Mouse (Mus musculus) lung, embryonic 16.5 days (tissue): ENCODE data around the gene Igf1r. TPM values are rescaled to one million over a fixed set of nuclear protein-coding genes. Genes with fewer than 3 reads are reported as not detected.

Experiments
- ATAC-seq: fragments of 200-750 bp; cut with Nextera tagmentation; 2 replicates; pipeline ENCODE4 v1.8.0; 2017; ENCODE audit warnings: low read depth, mild to moderate bottlenecking, moderate library complexity
- H3K27ac ChIP-seq: fragments of 300-500 bp; sonication (generic); 2 replicates; pipeline ENCODE4 v1.5.1; 2014; ENCODE audit warnings: mild to moderate bottlenecking, control low read depth, low read length
- H3K27me3 ChIP-seq: fragments of 300-500 bp; sonication (generic); 2 replicates; pipeline ENCODE4 v1.6.1; 2014; ENCODE audit warnings: low read depth, low read length, mixed read lengths; ENCODE audit not compliant: control insufficient read depth, insufficient read depth
- H3K36me3 ChIP-seq: fragments of 300-500 bp; sonication (generic); 2 replicates; pipeline ENCODE4 v1.6.1; 2014; ENCODE audit warnings: low read length; ENCODE audit not compliant: control insufficient read depth, insufficient read depth
- H3K4me1 ChIP-seq: fragments of 300-500 bp; sonication (generic); replicated peaks from 2 replicates; pipeline ENCODE4 v1.6.1; 2014; ENCODE audit warnings: low read length, mixed read lengths; ENCODE audit not compliant: control insufficient read depth, insufficient read depth
- H3K4me2 ChIP-seq: fragments of 300-500 bp; sonication (generic); 2 replicates; pipeline ENCODE4 v1.6.1; 2014; ENCODE audit warnings: low read depth, low read length, control low read depth
- H3K4me3 ChIP-seq: fragments of 300-500 bp; sonication (generic); 2 replicates; pipeline ENCODE4 v1.5.1; 2014; ENCODE audit warnings: mild to moderate bottlenecking, low read length, control low read depth
- H3K9ac ChIP-seq: fragments of 300-500 bp; sonication (generic); 2 replicates; pipeline ENCODE4 v1.6.1; 2014; ENCODE audit warnings: low read length, control low read depth
- H3K9me3 ChIP-seq: fragments of 300-500 bp; sonication (generic); 2 replicates; pipeline ENCODE4 v1.6.1; 2016; ENCODE audit warnings: low read length; ENCODE audit not compliant: control insufficient read depth
- WGBS: fragments of 180-500 bp; shearing (Covaris S2); extraction: QIAGEN DNeasy Blood & Tissue Kit; methylation state at CpG from one replicate; pipeline ENCODE4 v1.1.7; 2014; 5-methylcytosine and 5-hydroxymethylcytosine counted together
- polyA plus RNA-seq: library from polyadenylated mRNA; unstranded; fragments of >200 nt; fragmentation: Nextera tagmentation; extraction: Ambion mirVana; gene quantifications from 2 replicates; pipeline ENCODE4 v1.2.1, GENCODE M21; 2015

Gene Igf1r
- polyA plus RNA-seq, 1 experiment from 2014 or later, result 19.9 TPM

- H3K4me2 ChIP-seq, result no peak overlapping the region
- H3K4me3 ChIP-seq, result no peak overlapping the region
- no peaks in the 10 kb centered on the region for H3K4me1 ChIP-seq
- 67% methylated on average over 8 of the region's 8 CpGs for WGBS
- H3K9me3 ChIP-seq, result 0 out of 2 replicates have a peak, but pooled peaks cover 3% of the 10 kb centered on the region
- no peak overlapping the region for H3K27ac ChIP-seq
- no peaks in the 10 kb centered on the region for H3K36me3 ChIP-seq
- no peak overlapping the region for H3K9ac ChIP-seq
- peak; percentile 12; the same call in 1 of the 2 replicates for ATAC-seq
- no peaks in the 10 kb centered on the region for H3K27me3 ChIP-seq
Observed at GRCm38 (mm10) chr7:68246249-68246648, 293.6 kb downstream of the Igf1r start.

DNA sequence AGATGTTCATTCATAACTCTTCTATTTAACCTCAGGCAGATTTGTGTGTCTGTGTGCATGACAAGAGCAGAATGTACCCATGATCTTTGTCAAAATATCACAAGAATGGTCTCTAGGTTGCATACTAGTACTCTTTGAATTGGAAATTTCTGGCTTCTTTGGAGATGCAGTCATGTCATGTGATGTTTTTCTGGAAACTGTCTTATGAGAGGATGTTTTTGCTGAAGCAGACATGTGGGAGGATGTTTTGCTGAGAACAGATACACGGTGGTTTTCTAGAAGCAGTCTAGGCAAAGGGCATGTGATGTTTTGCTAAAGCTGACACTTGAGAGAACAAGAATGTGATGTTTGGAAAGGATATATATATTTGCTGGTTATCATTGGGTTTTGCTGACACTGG, 297.8 kb downstream of the Igf1r start:
- no peaks in the 10 kb centered on the region for H3K36me3 ChIP-seq
- 0 out of 2 replicates have a peak, but pooled peaks cover 3% of the 10 kb centered on the region for H3K9me3 ChIP-seq
- H3K27me3 ChIP-seq, result no peaks in the 10 kb centered on the region
- H3K9ac ChIP-seq, result no peak overlapping the region
- H3K4me3 ChIP-seq, result no peak overlapping the region
- no peak for ATAC-seq
- H3K4me1 ChIP-seq, result no peaks in the 10 kb centered on the region
- no peak overlapping the region for H3K27ac ChIP-seq
- H3K4me2 ChIP-seq, result no peak overlapping the region
- 54% methylated on average over 1 of the region's 1 CpGs for WGBS

- H3K9ac ChIP-seq, result no peak overlapping the region
- H3K9me3 ChIP-seq, result 0 out of 2 replicates have a peak, but pooled peaks cover 3% of the 10 kb centered on the region
- H3K27ac ChIP-seq, result no peak overlapping the region
- H3K4me2 ChIP-seq, result no peak overlapping the region
- H3K4me3 ChIP-seq, result no peak overlapping the region
- no peaks in the 10 kb centered on the region for H3K36me3 ChIP-seq
- no peaks in the 10 kb centered on the region for H3K27me3 ChIP-seq
- no peak for ATAC-seq
- 79% methylated on average over 3 of the region's 3 CpGs for WGBS
- no peaks in the 10 kb centered on the region for H3K4me1 ChIP-seq
Observed at GRCm38 (mm10) chr7:68250902-68251301, 298.3 kb downstream of the Igf1r start.

GRCm38 (mm10) chr7:68257767-68258166, 305.1 kb downstream of the Igf1r start:
- Histone ChIP-seq H3K9ac (no peak overlapping the region), H3K36me3 (no peaks in the 10 kb centered on the region), H3K4me2 (no peak overlapping the region), H3K27ac (no peak overlapping the region), H3K4me1 (peaks cover 10% of the 10 kb centered on the region), H3K4me3 (no peak overlapping the region), H3K9me3 (0 out of 2 replicates have a peak, but pooled peaks cover 3% of the 10 kb centered on the region), H3K27me3 (no peaks in the 10 kb centered on the region)
- WGBS, result 50% methylated on average over 2 of the region's 2 CpGs
- no peak for ATAC-seq

DNA sequence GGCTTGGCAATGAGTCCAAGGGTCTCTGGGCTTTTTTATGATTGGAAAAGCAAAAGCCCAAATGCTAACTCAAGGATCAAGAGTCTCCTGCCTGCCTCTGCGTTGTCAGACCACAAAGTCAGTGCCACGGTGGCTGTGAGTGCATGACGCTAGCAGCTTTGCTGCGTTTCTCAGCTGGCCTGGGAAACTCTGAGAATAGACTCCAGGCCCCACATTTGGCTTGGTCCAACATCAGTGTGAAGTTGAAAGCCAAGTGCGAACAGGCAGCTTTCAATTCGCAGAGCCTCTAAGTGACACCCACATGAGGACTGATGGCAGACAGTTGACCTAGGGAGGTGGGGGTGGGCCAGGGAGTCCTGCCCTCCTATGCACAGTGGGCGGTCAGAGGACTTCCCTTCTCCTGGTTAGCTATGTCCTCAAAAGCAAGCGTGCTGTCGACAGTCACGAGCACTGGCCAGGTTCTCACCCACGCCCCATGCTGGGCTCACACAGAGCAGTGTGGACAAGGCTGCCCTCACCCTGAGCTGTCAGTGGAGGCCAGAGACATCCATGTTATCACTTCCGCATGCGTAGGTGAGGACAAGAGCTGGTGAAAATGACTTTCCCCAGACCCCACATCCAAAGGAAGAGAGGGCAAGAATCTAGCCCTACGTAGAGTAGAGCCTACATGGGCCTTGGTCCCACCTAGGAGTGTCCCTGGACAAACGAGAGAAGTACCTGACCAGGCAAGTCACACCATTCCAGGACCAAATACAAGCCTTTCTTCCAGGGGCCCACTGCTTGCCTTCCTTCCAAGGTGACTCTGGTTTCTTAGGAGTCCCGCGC, 305.9 kb downstream of the Igf1r start:
- Histone ChIP-seq H3K4me1 (peaks cover 11% of the 10 kb centered on the region), H3K4me2 (no peak overlapping the region), H3K36me3 (no peaks in the 10 kb centered on the region), H3K9me3 (0 out of 2 replicates have a peak, but pooled peaks cover 3% of the 10 kb centered on the region), H3K9ac (no peak overlapping the region), H3K4me3 (no peak overlapping the region), H3K27me3 (no peaks in the 10 kb centered on the region), H3K27ac (peak overlapping the region; percentile 31)
- WGBS, result 66% methylated on average over 17 of the region's 17 CpGs
- peak; percentile 44 for ATAC-seq

DNA sequence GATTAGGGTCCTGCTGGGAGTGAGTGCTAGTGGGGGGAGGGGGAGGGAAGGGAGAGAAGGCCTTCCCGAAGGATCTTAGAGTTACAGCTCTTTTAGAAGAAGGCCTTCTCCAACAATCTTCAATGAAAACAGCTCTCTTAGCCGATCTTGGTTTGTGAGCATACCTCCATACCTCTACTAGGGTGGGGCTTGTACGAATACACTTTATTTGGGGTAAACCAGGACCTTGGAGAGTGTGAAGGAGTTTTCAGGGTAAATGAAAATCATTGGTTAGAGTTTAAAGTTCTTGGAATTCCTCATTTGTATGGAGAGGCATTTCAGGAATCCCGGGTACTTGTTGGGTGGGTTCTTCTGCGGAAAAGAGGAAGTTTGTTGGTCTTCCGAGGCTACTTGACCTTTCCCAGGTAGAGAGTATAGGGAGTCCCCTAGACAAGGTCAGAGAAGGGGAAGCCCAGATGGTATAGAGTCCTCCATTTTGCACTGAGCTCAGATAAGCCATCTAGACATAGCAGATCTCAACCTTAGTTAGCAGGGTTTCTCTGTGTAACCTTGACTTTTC, 307.0 kb downstream of the Igf1r start:
- Histone ChIP-seq H3K27ac (no peak overlapping the region), H3K27me3 (no peaks in the 10 kb centered on the region), H3K4me1 (peaks cover 22% of the 10 kb centered on the region), H3K4me3 (no peak overlapping the region), H3K4me2 (no peak overlapping the region), H3K36me3 (no peaks in the 10 kb centered on the region), H3K9me3 (0 out of 2 replicates have a peak, but pooled peaks cover 3% of the 10 kb centered on the region), H3K9ac (no peak overlapping the region)
- WGBS, result 46% methylated on average over 6 of the region's 6 CpGs
- peak; percentile 29; the same call in 1 of the 2 replicates for ATAC-seq

GRCm38 (mm10) chr7:68262612-68263200, 310.1 kb downstream of the Igf1r start:
- H3K27ac ChIP-seq, result no peak overlapping the region
- no peaks in the 10 kb centered on the region for H3K36me3 ChIP-seq
- H3K9me3 ChIP-seq, result 0 out of 2 replicates have a peak, but pooled peaks cover 3% of the 10 kb centered on the region
- no peak overlapping the region for H3K4me3 ChIP-seq
- peaks cover 24% of the 10 kb centered on the region for H3K4me1 ChIP-seq
- no peak overlapping the region for H3K4me2 ChIP-seq
- no peak for ATAC-seq
- H3K9ac ChIP-seq, result no peak overlapping the region
- WGBS, result 50% methylated on average over 8 of the region's 8 CpGs
- H3K27me3 ChIP-seq, result no peaks in the 10 kb centered on the region

- no peak for ATAC-seq
- Histone ChIP-seq H3K9ac (peak overlapping the region; percentile 6), H3K9me3 (0 out of 2 replicates have a peak, but pooled peaks cover 3% of the 10 kb centered on the region), H3K4me1 (peaks cover 18% of the 10 kb centered on the region), H3K27ac (no peak overlapping the region), H3K4me2 (peak overlapping the region; percentile 55), H3K36me3 (no peaks in the 10 kb centered on the region), H3K4me3 (peak overlapping the region; percentile 38), H3K27me3 (no peaks in the 10 kb centered on the region)
- 44% methylated on average over 8 of the region's 8 CpGs for WGBS
Observed at GRCm38 (mm10) chr7:68263346-68264027, 310.9 kb downstream of the Igf1r start.
